Mouse (Mus musculus) adrenal gland, adult 8-10 months (tissue): ENCODE results near the gene Dock10. TPM values are rescaled to one million over a fixed set of nuclear protein-coding genes. Genes with fewer than 3 reads are reported as not detected.

Experiments
- DNase-seq: peaks from one replicate; pipeline ENCODE4 v3.0.0; 2022
- total RNA-seq, 4 experiments: library from RNA; stranded (reverse); gene quantifications; 2 replicates each; pipeline ENCODE4 v1.2.4; 2022

The Dock10 gene
- total RNA-seq, 4 experiments from 2014 or later, result 22.1 to 47.6 (median 36.8) TPM

GRCm38 (mm10) chr1:80727403-80727802 lies 30.9 kb downstream of the Dock10 start:
- no peak for DNase-seq

- peak; percentile 27 for DNase-seq
These were observed 35.7 kb downstream of the Dock10 start for GRCm38 (mm10) chr1:80722647-80723046.

- no peak for DNase-seq
These were observed 36.3 kb downstream of the Dock10 start for GRCm38 (mm10) chr1:80722001-80722400.

- no peak for DNase-seq
These were observed 37.1 kb downstream of the Dock10 start for GRCm38 (mm10) chr1:80721181-80721580.

GRCm38 (mm10) chr1:80720146-80720545 lies 38.2 kb downstream of the Dock10 start:
- no peak for DNase-seq

- no peak for DNase-seq
These were observed 38.9 kb downstream of the Dock10 start for GRCm38 (mm10) chr1:80719436-80719835.

- no peak for DNase-seq
These were observed 39.7 kb downstream of the Dock10 start for GRCm38 (mm10) chr1:80718666-80719065.

- no peak for DNase-seq
These were observed 42.4 kb downstream of the Dock10 start for GRCm38 (mm10) chr1:80715917-80716316.

GRCm38 (mm10) chr1:80713920-80714319 lies 44.4 kb downstream of the Dock10 start:
- no peak for DNase-seq

- DNase-seq, result no peak
These were observed 47.6 kb downstream of the Dock10 start for GRCm38 (mm10) chr1:80710607-80711261.

- no peak for DNase-seq
These were observed 48.2 kb downstream of the Dock10 start for GRCm38 (mm10) chr1:80710097-80710541.

- no peak for DNase-seq
These were observed 49.0 kb downstream of the Dock10 start for GRCm38 (mm10) chr1:80709299-80709698.

GRCm38 (mm10) chr1:80703279-80703678 lies 55.0 kb downstream of the Dock10 start:
- no peak for DNase-seq

- no peak for DNase-seq
These were observed 82.2 kb downstream of the Dock10 start for GRCm38 (mm10) chr1:80676004-80676673.

GRCm38 (mm10) chr1:80671730-80672129 lies 86.6 kb downstream of the Dock10 start:
- no peak for DNase-seq

- DNase-seq, result no peak
These were observed 87.3 kb downstream of the Dock10 start for GRCm38 (mm10) chr1:80671056-80671455.

- DNase-seq, result no peak
These were observed 87.9 kb downstream of the Dock10 start for GRCm38 (mm10) chr1:80670387-80670786.

- no peak for DNase-seq
These were observed 92.6 kb downstream of the Dock10 start for GRCm38 (mm10) chr1:80665761-80666160.

- DNase-seq, result peak; percentile 9
These were observed 93.2 kb downstream of the Dock10 start for GRCm38 (mm10) chr1:80665161-80665560.

- no peak for DNase-seq
These were observed 96.6 kb downstream of the Dock10 start for GRCm38 (mm10) chr1:80661506-80662402.

- DNase-seq, result no peak
These were observed 98.7 kb downstream of the Dock10 start for GRCm38 (mm10) chr1:80659465-80660245.

GRCm38 (mm10) chr1:80656389-80656788 lies 101.9 kb downstream of the Dock10 start:
- DNase-seq, result no peak
